Mouse (Mus musculus) midbrain, embryonic 14.5 days (tissue): ENCODE measurements around the gene Cd70. TPM values are rescaled to one million over a fixed set of nuclear protein-coding genes. Genes with fewer than 3 reads are reported as not detected.
A peak's percentile ranks its signal among the peaks of the same experiment; 100 is the strongest.

Experiments used
- ATAC-seq: fragments of 200-750 bp; cut with Nextera tagmentation; 2 replicates; pipeline ENCODE4 v1.8.0; 2017; ENCODE audit warnings: moderate number of reproducible peaks, moderate library complexity; ENCODE audit not compliant: low FRiP score, low TSS enrichment
- DNase-seq: peaks from one replicate; pipeline ENCODE4 v3.0.0-alpha.2; 2015
- H3K27ac ChIP-seq: fragments of 300-500 bp; sonication (generic); replicated peaks from 2 replicates; pipeline ENCODE4 v1.5.1; 2014; ENCODE audit warnings: mild to moderate bottlenecking, low read depth, low read length, moderate library complexity
- H3K27me3 ChIP-seq: fragments of 300-500 bp; sonication (generic); 2 replicates; pipeline ENCODE4 v1.6.1; 2014; ENCODE audit warnings: low read length, control low read depth, mixed read lengths; ENCODE audit not compliant: control insufficient read depth, insufficient read depth
- H3K36me3 ChIP-seq: fragments of 300-500 bp; sonication (generic); 2 replicates; pipeline ENCODE4 v1.6.1; 2014; ENCODE audit warnings: low read length, control low read depth; ENCODE audit not compliant: control insufficient read depth, insufficient read depth
- H3K4me1 ChIP-seq: fragments of 300-500 bp; sonication (generic); 2 replicates; pipeline ENCODE4 v1.6.1; 2014; ENCODE audit warnings: mild to moderate bottlenecking, antibody characterized with exemption, low read length, control low read depth; ENCODE audit not compliant: control insufficient read depth, insufficient read depth
- H3K4me2 ChIP-seq: fragments of 300-500 bp; sonication (generic); 2 replicates; pipeline ENCODE4 v1.6.1; 2014; ENCODE audit warnings: mild to moderate bottlenecking, low read length, moderate library complexity
- H3K4me3 ChIP-seq: fragments of 300-500 bp; sonication (generic); replicated peaks from 2 replicates; pipeline ENCODE4 v1.5.1; 2014; ENCODE audit warnings: low read depth, low read length
- H3K9ac ChIP-seq: fragments of 300-500 bp; sonication (generic); replicated peaks from 2 replicates; pipeline ENCODE4 v1.6.1; 2014; ENCODE audit warnings: mild to moderate bottlenecking, low read length, moderate library complexity
- H3K9me3 ChIP-seq: fragments of 300-500 bp; sonication (generic); 2 replicates; pipeline ENCODE4 v1.6.1; 2016; ENCODE audit warnings: low read length, control low read depth, mixed read lengths; ENCODE audit not compliant: control insufficient read depth
- WGBS: fragments of 180-500 bp; shearing (Covaris S2); extraction: QIAGEN DNeasy Blood & Tissue Kit; methylation state at CpG from one replicate; pipeline ENCODE4 v1.1.7; 2014; 5-methylcytosine and 5-hydroxymethylcytosine counted together
- polyA plus RNA-seq: library from polyadenylated mRNA; unstranded; fragments of >200 nt; fragmentation: Nextera tagmentation; extraction: Ambion mirVana; gene quantifications from 2 replicates; pipeline ENCODE4 v1.2.1, GENCODE M21; 2014

Cd70 gene
- polyA plus RNA-seq, 1 experiment from 2014 or later: 1.1 TPM

DNA sequence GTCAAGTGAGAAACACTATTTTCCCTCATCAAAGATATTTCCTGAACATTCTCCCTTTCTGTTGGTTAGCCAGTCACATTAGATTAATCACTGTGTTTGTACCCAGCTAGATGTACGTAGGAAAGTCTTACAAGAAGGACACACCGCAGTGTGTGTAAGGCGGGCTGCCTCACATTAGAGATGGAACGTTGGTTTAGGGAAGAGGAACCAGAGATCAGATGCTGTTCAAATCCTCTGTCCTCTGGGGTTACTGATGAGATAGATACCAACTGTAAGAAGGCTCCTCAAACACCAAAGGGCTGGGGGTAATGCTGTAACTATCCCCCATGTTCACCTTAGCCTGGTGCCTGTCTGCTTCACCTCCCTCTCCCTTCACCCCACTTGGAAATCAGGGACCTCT is 24.8 kb downstream of the Cd70 start:
- 89% methylated on average over 4 of the region's 4 CpGs for WGBS
- Histone ChIP-seq H3K27ac (no peak overlapping the region), H3K36me3 (no peaks in the 10 kb centered on the region), H3K9me3 (no peaks in the 10 kb centered on the region), H3K27me3 (no peaks in the 10 kb centered on the region), H3K4me1 (no peaks in the 10 kb centered on the region), H3K4me2 (no peak overlapping the region), H3K4me3 (no peak overlapping the region), H3K9ac (no peak overlapping the region)
- ATAC-seq (no peak), DNase-seq (no peak)

DNA sequence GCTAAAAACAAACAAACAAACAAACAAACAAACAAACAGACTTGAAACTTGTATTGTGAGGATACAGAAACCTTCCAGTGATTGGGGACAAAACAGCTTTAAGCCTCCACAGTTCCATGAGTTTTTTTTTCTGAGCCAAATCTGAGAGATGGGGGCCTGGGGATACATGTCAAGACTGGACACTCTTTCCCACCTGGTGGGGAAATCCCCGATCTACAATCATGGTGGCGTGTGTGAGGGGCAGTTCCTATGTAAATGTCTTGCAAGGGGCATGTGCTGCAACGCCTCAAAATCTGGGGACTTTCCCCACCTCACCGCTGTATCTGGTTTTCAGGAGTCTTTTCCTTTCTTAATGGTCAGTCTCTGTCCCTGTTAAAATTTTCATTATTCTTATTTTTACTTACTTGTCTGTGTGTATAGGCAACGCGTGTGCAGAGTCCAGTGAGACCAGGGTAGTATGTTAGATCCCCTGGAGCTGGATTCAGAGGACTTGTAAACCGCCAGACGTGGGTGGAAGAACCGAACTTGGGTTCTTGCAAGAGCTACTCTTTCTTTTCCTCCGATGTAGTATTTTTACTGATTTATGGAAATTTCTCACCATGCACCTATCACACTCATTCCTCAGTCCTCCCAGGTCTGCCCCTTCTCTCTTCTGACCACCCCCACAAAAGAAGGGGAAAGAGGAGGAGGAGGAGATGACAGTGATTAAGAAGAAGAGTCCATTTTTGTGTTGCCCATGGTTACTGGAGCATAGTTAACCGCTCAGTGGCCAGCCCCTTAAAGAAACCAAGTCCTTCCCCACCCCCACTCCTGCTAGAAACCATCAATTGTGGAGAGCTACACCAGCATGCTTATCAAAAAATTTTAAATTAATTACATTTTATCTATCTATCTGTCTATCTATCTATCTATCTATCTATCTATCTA is 26.1 kb downstream of the Cd70 start:
- Histone ChIP-seq H3K27ac (no peak overlapping the region), H3K4me2 (no peak overlapping the region), H3K27me3 (no peaks in the 10 kb centered on the region), H3K4me3 (no peak overlapping the region), H3K9me3 (no peaks in the 10 kb centered on the region), H3K36me3 (no peaks in the 10 kb centered on the region), H3K4me1 (no peaks in the 10 kb centered on the region), H3K9ac (no peak overlapping the region)
- DNase-seq: no peak
- no peak for ATAC-seq
- 87% methylated on average over 11 of the region's 11 CpGs for WGBS

DNA sequence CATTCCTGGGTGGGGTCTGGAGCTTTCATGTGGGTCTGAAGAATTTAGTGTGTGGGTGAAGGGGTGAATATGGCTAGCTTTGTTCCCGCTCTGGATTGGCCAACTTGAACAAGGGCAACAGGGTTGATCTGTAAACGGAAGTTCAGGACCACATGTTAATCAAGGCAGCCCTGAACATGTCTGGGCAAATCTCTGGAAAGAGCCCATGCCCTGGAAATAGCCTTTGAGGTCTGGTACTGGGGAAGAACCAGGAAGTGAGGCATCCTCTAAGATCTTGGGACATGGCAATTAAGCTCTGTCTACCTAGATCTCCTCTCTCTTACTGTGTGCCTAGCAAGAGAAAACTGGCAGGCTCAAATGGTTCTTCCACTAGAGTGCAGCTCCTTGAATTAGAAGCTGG is 27.7 kb downstream of the Cd70 start:
- Histone ChIP-seq H3K4me3 (no peak overlapping the region), H3K27ac (no peak overlapping the region), H3K36me3 (no peaks in the 10 kb centered on the region), H3K27me3 (no peaks in the 10 kb centered on the region), H3K4me1 (no peaks in the 10 kb centered on the region), H3K9me3 (no peaks in the 10 kb centered on the region), H3K9ac (no peak overlapping the region), H3K4me2 (no peak overlapping the region)
- WGBS: 96% methylated on average over 2 of the region's 2 CpGs
- no peak for DNase-seq
- no peak for ATAC-seq

DNA sequence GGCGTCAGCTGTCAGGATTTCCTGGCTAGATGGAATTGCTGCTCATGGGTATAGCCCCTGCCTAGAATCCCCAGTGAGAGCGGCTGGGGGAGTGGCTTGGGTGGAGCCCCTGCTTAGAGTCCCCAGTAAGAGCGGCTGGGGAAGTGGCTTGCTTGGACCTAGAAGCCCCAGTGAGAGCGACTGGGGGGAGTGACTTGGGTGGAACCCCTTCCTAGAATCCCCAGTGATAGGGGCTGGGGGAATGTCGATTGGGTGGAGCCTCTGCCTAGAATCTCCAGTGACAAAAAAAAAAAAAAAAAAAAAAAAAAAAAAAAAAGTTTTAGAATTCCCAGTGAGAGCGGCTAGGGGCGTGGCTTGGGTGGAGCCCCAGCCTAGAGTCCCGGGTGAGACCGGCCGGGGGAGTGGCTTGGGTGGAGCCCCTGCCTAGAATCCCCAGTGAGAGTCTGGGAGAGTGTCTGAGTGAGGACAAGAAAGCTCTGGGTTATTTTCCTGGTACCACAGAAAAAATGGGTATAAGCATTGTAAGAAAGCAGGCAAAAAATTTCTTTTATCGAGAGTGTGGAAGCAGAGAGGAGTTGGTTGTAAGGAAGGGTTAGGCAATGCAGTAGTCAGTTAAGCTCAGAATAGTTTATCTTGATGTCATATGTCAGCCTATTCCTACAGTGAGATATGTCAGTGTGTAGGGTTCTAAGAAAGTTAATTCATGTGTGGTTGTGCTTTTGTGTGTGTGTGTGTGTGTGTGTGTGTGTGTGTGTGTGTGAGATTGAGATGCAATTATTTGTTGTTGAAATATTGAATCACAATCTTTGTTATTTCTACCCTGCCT is 30.8 kb downstream of the Cd70 start:
- no peaks in the 10 kb centered on the region for H3K9me3 ChIP-seq
- no peaks in the 10 kb centered on the region for H3K4me1 ChIP-seq
- H3K4me2 ChIP-seq: no peak overlapping the region
- H3K27me3 ChIP-seq: no peaks in the 10 kb centered on the region
- no peak for ATAC-seq
- DNase-seq: peak; percentile 38
- H3K27ac ChIP-seq: no peak overlapping the region
- no peak overlapping the region for H3K4me3 ChIP-seq
- H3K36me3 ChIP-seq: no peaks in the 10 kb centered on the region
- no peak overlapping the region for H3K9ac ChIP-seq
- WGBS: 1% methylated on average over 11 of the region's 11 CpGs

DNA sequence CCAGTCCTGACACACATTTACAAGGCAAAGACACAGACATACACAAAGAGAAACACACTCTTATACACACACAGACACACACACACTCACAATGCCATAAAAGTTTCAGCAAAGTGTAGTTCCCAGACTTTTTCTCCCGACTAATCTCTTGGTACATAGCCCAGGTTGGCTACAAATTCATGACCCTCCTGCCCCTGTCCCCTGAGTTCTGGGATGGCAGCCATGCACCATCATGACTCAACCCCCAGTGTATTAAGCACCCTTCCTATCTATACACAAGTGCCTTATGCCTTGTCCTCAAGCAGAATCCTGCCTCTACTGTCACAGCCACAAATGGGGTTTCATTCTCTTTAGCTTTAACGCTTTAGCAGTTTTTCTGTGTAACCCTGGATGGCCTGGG is 32.8 kb downstream of the Cd70 start:
- ATAC-seq (no peak), DNase-seq (no peak)
- Histone ChIP-seq H3K4me2 (no peak overlapping the region), H3K4me1 (no peaks in the 10 kb centered on the region), H3K27me3 (no peaks in the 10 kb centered on the region), H3K9ac (no peak overlapping the region), H3K9me3 (no peaks in the 10 kb centered on the region), H3K27ac (no peak overlapping the region), H3K4me3 (no peak overlapping the region), H3K36me3 (no peaks in the 10 kb centered on the region)
- 82% methylated on average over 2 of the region's 2 CpGs for WGBS

DNA sequence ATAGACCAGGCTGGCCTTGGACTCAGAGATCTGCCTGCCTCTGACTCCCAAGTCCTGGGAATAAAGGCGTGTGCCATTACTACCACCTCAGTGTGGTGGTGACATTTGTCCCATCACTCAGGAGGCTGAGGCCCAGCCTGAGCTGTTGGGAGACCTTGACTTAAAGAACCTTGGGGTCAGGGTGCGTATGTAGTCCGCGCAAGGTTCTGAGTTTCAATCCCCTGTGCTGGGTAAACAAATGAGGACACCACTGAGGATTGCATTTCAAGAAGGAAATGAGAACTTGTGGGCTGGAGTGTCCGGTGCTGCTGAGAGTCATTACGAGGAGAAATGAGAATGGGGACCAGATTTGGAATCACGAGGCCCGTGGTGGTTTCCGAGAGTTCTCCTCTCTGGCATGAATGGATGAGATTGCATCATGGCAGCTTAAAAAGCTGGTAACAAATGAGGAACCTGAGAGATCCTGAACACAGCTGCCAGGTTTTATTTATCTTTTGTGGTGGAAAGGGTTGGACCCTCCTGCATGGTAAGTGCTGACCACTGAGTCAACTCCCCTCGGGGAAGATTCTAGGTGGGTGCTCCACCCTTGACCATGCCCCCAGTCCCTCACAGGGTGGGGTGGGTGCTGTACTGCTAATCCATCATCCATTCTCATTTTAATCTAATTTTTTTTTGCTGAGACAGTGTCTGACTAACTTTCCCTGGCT is 36.7 kb downstream of the Cd70 start:
- Histone ChIP-seq H3K9ac (no peak overlapping the region), H3K36me3 (no peaks in the 10 kb centered on the region), H3K9me3 (no peaks in the 10 kb centered on the region), H3K4me3 (no peak overlapping the region), H3K4me1 (no peaks in the 10 kb centered on the region), H3K27ac (no peak overlapping the region), H3K27me3 (no peaks in the 10 kb centered on the region), H3K4me2 (no peak overlapping the region)
- ATAC-seq: no peak
- WGBS: 92% methylated on average over 10 of the region's 10 CpGs
- DNase-seq: no peak

DNA sequence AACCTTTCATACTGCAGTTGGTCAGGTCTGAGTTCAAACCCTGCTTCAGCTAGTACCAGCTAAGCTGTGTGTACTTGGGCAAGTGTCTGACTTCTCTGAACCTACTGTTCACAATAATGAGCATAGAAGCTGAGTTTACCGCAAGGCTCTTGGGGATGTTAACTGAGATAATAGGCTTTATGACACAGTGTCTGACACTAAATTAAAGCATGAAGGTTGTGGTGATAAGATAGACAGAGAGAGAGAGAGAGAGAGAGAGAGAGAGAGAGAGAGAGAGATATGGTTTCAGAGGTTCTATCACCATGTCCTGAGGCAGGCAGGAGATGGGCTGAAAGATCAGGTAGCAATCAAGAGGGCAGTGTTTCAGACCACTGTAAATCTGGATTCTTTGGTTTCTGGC is 39.6 kb downstream of the Cd70 start:
- H3K9ac ChIP-seq: no peak overlapping the region
- ATAC-seq (no peak), DNase-seq (no peak)
- H3K4me2 ChIP-seq: no peak overlapping the region
- no peaks in the 10 kb centered on the region for H3K27me3 ChIP-seq
- no peak overlapping the region for H3K27ac ChIP-seq
- H3K4me3 ChIP-seq: no peak overlapping the region
- H3K9me3 ChIP-seq: no peaks in the 10 kb centered on the region
- H3K4me1 ChIP-seq: peaks cover 5% of the 10 kb centered on the region; the same call in 1 of the 2 replicates
- 93% methylated on average over 1 of the region's 1 CpGs for WGBS
- no peaks in the 10 kb centered on the region for H3K36me3 ChIP-seq

DNA sequence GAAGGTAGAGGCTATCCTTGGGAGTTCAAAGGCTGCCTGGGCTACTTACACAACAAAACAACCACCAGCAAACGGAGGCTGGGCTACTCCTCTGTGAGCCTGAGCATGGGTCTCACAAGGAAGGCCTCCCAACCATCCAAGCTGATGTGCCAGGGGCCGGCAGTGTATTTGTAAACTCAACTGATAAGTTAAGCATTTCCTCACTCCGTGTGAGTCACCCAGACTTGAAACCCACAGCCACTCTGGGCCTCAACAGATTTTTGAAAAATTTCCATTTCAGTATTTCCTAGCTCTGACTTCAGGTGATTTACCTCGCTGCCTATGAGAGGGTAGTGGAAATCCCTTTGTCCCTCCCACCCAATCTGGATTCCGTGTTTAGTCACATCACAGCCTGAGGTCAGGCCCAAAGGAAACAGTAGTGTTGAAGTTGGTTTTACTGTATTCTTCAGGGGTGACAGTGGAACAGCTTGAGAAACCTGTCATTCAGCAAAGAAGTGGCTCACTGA is 40.9 kb downstream of the Cd70 start:
- ATAC-seq (no peak), DNase-seq (no peak)
- 68% methylated on average over 5 of the region's 5 CpGs for WGBS
- no peak overlapping the region for H3K4me2 ChIP-seq
- no peaks in the 10 kb centered on the region for H3K36me3 ChIP-seq
- H3K27ac ChIP-seq: no peak overlapping the region
- H3K27me3 ChIP-seq: no peaks in the 10 kb centered on the region
- no peak overlapping the region for H3K9ac ChIP-seq
- no peaks in the 10 kb centered on the region for H3K9me3 ChIP-seq
- H3K4me1 ChIP-seq: peaks cover 9% of the 10 kb centered on the region; the same call in 1 of the 2 replicates
- no peak overlapping the region for H3K4me3 ChIP-seq
